Mouse (Mus musculus): Measurements from ENCODE around the gene Gm5129.
"Not testable (repeated sequence)": the region's sequence is repeated elsewhere in the genome, so short reads cannot be mapped to it uniquely, and the experiment has no call there.

Gm5129 gene

DNA sequence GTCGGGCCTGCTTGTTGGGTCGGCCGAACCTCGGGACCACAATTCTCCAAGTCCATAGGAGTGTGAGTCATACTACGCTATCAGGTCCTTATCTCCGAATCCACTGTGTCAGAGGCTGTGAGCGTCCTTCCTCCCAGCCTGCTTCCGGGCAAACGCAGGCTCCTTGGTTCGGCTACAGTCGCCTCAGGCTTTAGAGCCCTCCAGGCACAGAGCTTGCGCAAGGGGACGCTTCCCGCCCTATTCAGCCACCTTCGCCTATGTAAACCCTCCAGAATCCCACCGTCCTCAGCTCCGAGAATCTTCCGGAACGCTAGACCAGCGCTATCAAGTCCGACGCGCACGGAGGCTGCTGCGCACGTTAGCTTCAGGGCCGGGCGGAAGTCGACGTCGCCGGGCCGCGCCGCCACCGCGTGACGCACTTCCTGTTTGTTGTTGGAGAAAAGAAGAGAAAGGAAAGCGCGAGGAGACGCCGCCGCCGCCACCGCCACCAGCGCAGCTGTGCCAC, at the start of gene Gm5129, which contains the start of gene Dnajb6:
TSS of gene Gm5129 (minus strand) at position 380 of the 505 bp plus-strand sequence.
TSS of gene Dnajb6 (plus strand) at position 132 of the 505 bp plus-strand sequence.
- peak; percentile 90 for DNase-seq (ENCODE audit: low read depth, low spot score)

- not testable (repeated sequence) for DNase-seq (ENCODE audit: low read depth, low spot score)
These were observed 49.2 kb upstream of the Gm5129 start for GRCm38 (mm10) chr5:29784906-29785305.

- DNase-seq (ENCODE audit: low read depth, low spot score): no peak
These were observed 46.5 kb upstream of the Gm5129 start for GRCm38 (mm10) chr5:29782261-29782660.

DNA sequence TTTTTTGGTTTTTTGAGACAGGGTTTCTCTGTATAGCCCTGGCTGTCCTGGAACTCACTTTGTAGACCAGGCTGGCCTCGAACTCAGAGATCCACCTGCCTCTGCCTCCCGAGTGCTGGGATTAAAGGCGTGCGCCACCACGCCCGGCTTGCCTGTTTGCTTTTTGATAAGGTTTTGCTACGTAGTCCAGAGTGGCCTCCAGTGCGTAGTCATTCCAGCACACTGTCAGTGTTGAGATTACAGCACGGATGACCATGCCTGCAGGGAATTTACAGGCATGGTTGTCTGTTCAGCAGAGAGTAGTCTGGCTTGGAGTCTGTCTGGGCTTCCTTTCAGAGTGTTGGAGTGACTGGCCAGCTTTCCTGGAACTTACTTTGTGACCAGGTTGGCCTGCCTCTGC, 44.0 kb upstream of the Gm5129 start:
- not testable (repeated sequence) for DNase-seq (ENCODE audit: low read depth, low spot score)

DNA sequence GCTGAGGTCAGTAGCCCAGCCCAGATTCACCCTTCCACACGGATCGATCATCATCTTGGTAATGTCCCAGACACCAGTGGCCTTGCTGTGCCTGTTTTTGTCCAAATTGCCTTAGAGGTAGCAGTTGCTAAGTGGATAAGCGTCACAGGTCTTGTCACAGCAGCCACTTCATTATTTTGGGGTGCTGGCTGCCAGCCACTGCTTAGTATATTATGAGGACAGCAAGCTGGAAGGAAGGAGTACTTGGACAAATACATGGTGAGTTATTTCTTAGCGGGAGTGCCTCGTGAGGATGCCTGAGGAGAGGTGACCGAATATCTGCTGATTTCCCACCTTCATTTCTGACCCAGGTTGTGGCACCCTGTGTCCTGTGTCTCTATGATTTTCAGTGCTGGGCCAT, 42.3 kb upstream of the Gm5129 start:
- no peak for DNase-seq (ENCODE audit: low read depth, low spot score)

DNA sequence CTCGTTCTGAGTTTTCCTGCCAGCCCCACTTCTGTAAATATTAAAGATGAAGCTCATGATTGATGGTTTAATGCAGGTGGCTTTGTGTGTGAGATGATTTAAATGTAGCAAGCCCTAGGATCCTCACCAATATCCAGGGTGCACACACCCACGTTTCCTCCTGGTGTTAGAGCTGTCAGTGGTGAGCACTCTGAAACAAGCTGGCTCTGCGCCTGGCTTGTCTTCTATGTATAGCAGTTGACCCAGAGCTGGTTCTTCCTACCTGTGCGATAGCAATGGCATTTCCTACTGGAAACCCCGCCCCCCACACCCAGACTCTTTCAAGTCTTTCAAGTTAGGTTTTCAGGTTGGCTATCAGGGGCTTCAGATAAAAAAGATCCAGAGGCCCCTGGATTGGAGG, 39.7 kb upstream of the Gm5129 start:
- no peak for DNase-seq (ENCODE audit: low read depth, low spot score)

DNA sequence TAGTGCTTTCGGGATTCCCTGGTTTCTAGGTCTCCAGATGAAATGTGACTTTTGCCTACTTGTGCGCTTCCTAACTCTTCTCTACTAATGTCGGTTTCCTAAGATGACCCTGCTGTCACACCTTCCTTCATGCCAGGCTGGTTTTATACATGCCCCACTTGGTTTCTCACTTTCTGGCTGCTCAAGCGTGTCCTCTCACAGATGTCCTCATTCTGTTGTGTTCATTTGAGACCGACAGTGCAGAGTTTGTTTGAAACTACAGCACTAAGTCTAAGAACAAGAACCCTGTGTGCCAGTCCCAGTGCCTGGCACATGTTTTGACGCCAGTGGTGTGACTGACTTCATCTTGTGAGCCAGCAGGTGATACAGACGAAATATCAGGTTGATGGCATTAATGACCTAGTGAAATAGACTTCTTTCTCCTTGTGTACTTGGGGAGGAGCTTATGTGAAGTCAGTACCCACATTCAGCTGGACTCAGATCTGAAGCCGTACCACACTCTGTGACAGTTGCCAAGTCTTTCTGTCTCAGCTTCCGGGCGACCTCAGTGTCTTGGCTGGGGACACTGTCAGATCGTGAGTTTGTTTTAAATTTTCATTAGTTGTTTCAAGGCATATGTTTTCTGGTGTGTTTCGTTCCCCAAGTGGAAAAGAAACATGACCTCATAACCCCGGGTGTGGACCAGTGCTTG, 37.9 kb upstream of the Gm5129 start:
- no peak for DNase-seq (ENCODE audit: low read depth, low spot score)

GRCm38 (mm10) chr5:29772651-29773330, 37.1 kb upstream of the Gm5129 start:
- DNase-seq (ENCODE audit: low read depth, low spot score): no peak

DNA sequence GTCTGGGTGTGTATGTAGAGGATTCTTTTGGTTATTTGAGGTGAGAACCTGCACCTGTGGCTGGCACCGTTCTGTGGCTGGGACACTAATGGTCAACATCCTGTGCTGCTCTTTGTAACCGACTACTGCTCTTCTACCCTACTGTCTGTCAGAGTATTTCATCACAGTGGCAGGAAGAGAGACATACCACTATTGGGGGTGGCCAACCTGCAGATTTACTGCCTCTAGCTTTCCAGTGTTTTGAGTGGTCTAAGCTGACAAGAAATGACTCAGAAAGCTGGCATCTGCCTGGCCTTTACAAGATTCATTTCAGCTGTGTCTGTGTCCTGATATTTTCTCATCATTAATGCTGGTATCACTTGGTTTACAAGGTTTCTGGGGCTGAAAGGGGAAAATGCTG, 36.3 kb upstream of the Gm5129 start:
- DNase-seq (ENCODE audit: low read depth, low spot score): no peak

GRCm38 (mm10) chr5:29770935-29771334, 35.2 kb upstream of the Gm5129 start:
- no peak for DNase-seq (ENCODE audit: low read depth, low spot score)

DNA sequence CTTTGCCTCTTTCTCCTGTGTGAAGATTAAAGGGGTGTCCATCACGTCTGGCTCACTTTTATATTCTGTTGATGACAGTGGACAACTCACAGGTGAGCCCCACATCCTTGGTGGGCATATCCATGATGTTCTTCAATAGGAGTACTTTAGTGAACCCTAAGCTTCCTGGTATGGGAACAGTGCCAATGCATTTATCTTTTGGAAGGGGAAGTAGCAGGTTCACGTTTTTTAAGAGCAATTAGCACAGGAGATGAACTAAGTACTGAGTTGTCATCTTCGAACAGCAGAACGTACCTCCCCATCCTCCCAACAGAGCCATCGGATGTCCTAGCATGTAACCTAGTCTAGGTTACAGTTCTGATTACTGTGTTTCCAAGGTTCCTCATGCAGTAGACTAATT, 23.6 kb upstream of the Gm5129 start:
- no peak for DNase-seq (ENCODE audit: low read depth, low spot score)

DNA sequence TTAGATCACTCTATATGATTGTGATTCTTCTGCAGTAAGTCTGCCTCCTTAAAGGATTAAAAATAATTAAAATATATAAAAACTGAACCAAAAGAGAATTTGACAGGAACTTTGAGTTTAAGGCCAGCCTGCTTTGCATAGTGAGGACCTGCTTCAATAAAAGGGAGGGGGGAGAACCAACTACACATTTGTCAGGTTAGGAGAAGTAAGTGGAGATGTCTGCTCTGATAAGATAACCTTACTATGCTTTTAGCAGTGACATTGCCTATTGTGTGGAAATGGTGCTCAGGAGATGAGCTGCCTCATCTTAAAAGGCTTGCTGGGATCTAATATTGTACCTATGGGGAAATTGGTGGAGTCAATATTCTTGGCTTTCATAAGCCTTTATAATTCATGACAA, 17.2 kb upstream of the Gm5129 start:
- no peak for DNase-seq (ENCODE audit: low read depth, low spot score)

GRCm38 (mm10) chr5:29751306-29751705, 15.6 kb upstream of the Gm5129 start:
- no peak for DNase-seq (ENCODE audit: low read depth, low spot score)

DNA sequence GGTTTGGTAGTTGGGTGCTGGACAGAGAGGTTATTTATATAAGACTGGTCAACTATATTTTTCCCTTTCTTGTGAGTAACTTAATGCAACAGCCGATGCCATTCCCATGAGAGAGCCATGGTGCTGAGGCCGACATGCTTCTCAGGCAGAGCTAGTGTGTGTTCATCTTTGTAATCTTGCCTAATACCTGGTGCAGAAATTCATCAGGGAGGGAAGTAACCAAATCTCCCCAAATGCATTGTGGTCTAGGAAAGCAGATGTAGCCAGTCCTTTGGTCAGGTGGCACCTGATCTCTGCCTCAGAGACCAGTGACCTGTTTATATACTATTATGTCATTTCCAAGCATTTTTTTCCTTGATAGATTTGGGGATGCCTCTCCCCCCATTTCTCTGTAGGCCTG, 11.9 kb upstream of the Gm5129 start:
- DNase-seq (ENCODE audit: low read depth, low spot score): no peak

DNA sequence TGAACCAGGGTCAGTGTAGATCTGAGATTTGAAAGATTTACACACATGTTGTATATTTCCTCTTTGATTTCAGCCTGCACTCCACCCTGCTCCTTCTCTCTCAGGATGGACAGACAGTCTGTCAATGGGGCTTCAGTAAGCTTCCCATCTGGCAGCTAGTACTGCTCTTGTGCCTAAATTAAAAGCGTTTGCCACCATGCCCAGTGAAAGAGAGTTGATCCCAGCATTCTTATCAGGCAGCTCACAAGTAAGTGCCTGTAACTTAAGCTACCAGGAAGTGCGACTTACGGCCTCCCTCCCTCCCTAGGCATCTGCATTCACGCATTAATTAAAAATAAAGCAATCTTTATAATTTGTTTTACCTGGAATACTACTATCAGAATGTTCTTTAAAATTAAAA, 5.4 kb upstream of the Gm5129 start:
- no peak for DNase-seq (ENCODE audit: low read depth, low spot score)

- DNase-seq (ENCODE audit: low read depth, low spot score): no peak
These were observed 4.9 kb upstream of the Gm5129 start for GRCm38 (mm10) chr5:29740651-29741050.

DNA sequence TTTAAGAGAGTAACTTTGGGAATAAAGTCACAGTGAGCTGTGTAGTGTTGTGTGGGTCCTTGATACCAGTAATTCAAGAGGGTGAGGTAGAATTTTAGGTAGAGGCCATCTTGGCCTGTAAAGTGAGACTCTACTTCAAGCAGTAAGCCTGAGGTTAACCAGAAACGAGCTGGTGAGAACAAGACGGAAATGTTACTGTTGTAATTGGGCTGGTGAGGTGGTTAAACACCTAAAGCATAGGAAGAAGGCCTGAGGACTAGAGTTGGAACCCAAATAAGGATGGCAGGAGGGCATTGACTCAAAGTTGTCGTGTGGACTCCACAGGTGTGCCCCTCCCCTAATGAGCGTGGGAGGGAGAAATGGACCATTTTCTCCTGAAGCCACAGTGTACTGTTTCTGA, 2.3 kb upstream of the Gm5129 start:
- DNase-seq (ENCODE audit: low read depth, low spot score): no peak

GRCm38 (mm10) chr5:29737471-29737870, 1.7 kb upstream of the Gm5129 start:
- DNase-seq (ENCODE audit: low read depth, low spot score): no peak

GRCm38 (mm10) chr5:29736942-29737341, 1.2 kb upstream of the Gm5129 start:
- no peak for DNase-seq (ENCODE audit: low read depth, low spot score)

GRCm38 (mm10) chr5:29736073-29736900, 551 bp upstream of the Gm5129 start:
- no peak for DNase-seq (ENCODE audit: low read depth, low spot score)

DNA sequence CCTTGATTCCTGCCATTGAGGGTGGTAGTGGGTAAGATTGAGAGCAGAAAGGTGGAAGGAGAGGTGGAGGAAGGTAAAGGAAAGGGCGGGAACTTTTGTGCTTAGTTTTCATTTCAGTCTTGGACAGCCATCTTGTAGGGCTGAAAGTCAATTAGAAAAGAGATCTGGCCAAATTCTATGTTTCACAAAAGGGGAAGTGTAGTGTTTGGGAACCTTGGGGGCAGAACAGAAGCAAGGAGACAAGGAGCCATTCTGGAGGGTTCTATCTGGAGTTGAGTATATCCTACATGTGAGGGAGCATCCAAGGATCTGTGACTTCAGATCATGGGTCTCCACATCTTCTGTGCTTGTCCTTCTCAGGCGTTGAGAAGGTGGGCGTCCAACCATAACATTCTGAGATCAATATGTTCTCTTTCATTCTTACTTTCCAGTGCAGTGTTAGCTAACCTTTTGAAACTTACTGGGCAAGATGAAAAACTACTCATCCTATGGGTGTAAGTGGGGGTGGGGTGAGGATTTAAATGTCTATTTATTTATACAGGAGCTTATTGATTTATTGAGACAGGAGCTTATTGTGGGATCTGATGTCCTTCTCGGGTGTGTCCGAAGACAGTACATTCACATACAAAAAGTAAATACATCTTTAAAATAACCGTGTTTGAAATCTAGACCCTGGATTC, 765 bp downstream of the Gm5129 start:
- DNase-seq (ENCODE audit: low read depth, low spot score): no peak

DNA sequence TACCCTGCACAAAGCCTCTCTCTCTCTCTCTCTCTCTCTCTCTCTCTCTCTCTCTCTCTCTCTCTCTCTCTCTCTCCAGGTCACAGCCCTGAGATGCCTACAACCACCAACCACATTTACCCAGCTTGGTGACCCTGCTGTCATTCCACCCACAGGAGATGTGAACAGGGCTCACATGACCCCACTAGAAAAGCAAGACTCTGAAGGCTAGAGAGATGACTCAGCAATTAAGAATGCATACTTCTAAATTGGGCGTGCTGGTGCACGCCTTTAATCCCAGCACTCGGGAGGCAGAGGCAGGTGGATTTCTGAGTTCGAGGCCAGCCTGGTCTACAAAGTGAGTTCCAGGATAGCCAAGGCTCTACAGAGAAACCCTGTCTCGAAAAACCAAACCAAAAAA, 9.7 kb downstream of the Gm5129 start:
- not testable (repeated sequence) for DNase-seq (ENCODE audit: low read depth, low spot score)

Measured in brain, embryonic 18.5 days (tissue).